Mouse (Mus musculus) CD4-positive, CD25-positive, alpha-beta regulatory T cell, adult 2 months (primary cell): ENCODE measurements around the gene Celsr1.

Source experiments
- DNase-seq: peaks from one replicate; pipeline ENCODE4 v3.0.0-alpha.2; 2012; ENCODE audit warnings: low read depth, low spot score

The Celsr1 gene

GRCm38 (mm10) chr15:86064850-86065229 is 31.3 kb upstream of the Celsr1 start:
- DNase-seq: peak; percentile 58

- no peak for DNase-seq
Observed at GRCm38 (mm10) chr15:86064191-86064849, 30.7 kb upstream of the Celsr1 start.

GRCm38 (mm10) chr15:86061848-86062481 is 28.4 kb upstream of the Celsr1 start:
- peak; percentile 48 for DNase-seq

- DNase-seq: no peak
Observed at GRCm38 (mm10) chr15:86061221-86061620, 27.6 kb upstream of the Celsr1 start.

GRCm38 (mm10) chr15:86060581-86060980 is 27.0 kb upstream of the Celsr1 start:
- DNase-seq: no peak

GRCm38 (mm10) chr15:86059835-86060380 is 26.3 kb upstream of the Celsr1 start:
- no peak for DNase-seq

GRCm38 (mm10) chr15:86058931-86059834 is 25.6 kb upstream of the Celsr1 start:
- no peak for DNase-seq

GRCm38 (mm10) chr15:86058394-86058915 is 24.9 kb upstream of the Celsr1 start:
- DNase-seq: peak; percentile 93

- no peak for DNase-seq
Observed at GRCm38 (mm10) chr15:86057908-86058307, 24.3 kb upstream of the Celsr1 start.

- no peak for DNase-seq
Observed at GRCm38 (mm10) chr15:86057413-86057812, 23.8 kb upstream of the Celsr1 start, which contains the start of gene Gramd4. Gramd4 (plus strand) TSS chr15:86057695.

GRCm38 (mm10) chr15:86056221-86056760 is 22.7 kb upstream of the Celsr1 start:
- no peak for DNase-seq

- peak; percentile 53 for DNase-seq
Observed at GRCm38 (mm10) chr15:86054861-86055260, 21.3 kb upstream of the Celsr1 start.

- DNase-seq: peak; percentile 90
Observed at GRCm38 (mm10) chr15:86053890-86054536, 20.4 kb upstream of the Celsr1 start.

GRCm38 (mm10) chr15:86051878-86052478 is 18.4 kb upstream of the Celsr1 start:
- DNase-seq: no peak

GRCm38 (mm10) chr15:86051152-86051551 is 17.6 kb upstream of the Celsr1 start:
- peak; percentile 68 for DNase-seq

GRCm38 (mm10) chr15:86050170-86050743 is 16.7 kb upstream of the Celsr1 start:
- DNase-seq: no peak

GRCm38 (mm10) chr15:86049510-86049909 is 15.9 kb upstream of the Celsr1 start:
- DNase-seq: no peak

GRCm38 (mm10) chr15:86042364-86042763 is 8.8 kb upstream of the Celsr1 start:
- peak; percentile 71 for DNase-seq

- no peak for DNase-seq
Observed at GRCm38 (mm10) chr15:86041421-86041820, 7.8 kb upstream of the Celsr1 start.

- peak; percentile 92 for DNase-seq
Observed at GRCm38 (mm10) chr15:86038802-86039201, 5.2 kb upstream of the Celsr1 start.
